Mouse (Mus musculus): Measurements from ENCODE around the gene Nfe2l1. TPM values are rescaled to one million over a fixed set of nuclear protein-coding genes. Genes with fewer than 3 reads are reported as not detected.
"Not testable (repeated sequence)": the region's sequence is repeated elsewhere in the genome, so short reads cannot be mapped to it uniquely, and the experiment has no call there.

Nfe2l1 gene
- polyA plus RNA-seq, 1 experiment = 102 TPM

DNA sequence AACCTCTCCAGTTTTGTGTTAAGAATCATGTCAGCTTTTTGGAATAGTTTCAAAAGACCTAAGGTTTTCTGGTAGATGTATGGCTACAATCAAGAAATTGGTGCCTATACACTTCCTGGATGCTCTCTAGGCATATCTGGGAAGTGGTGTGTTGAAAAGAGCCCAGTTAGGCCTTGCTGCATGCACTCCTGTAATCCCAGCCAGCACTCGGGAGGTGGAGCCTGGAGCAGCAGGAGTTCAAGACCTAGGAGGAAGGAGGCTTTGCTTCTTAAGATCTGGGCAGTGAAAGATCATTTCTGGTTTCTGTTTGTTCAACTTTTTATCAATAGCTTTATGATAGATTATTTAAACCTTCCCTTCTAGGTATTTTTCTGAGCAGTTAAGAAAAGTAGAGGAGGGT lies 39.1 kb downstream of the Nfe2l1 start:
- no peak for DNase-seq (ENCODE audit: low read depth)
- TF ChIP-seq POLR2A (IDR thresholded peaks at IDR 0.05; ENCODE audit: borderline replicate concordance, extremely low read depth, insufficient read depth, insufficient read length, poor library complexity, severe bottlenecking) (no peak), CTCF (IDR thresholded peaks at IDR 0.05; ENCODE audit: borderline replicate concordance, extremely low read depth, insufficient read depth, insufficient read length) (no peak)

GRCm38 (mm10) chr11:96789990-96790389 lies 39.8 kb downstream of the Nfe2l1 start:
- DNase-seq (ENCODE audit: low read depth) = no peak

DNA sequence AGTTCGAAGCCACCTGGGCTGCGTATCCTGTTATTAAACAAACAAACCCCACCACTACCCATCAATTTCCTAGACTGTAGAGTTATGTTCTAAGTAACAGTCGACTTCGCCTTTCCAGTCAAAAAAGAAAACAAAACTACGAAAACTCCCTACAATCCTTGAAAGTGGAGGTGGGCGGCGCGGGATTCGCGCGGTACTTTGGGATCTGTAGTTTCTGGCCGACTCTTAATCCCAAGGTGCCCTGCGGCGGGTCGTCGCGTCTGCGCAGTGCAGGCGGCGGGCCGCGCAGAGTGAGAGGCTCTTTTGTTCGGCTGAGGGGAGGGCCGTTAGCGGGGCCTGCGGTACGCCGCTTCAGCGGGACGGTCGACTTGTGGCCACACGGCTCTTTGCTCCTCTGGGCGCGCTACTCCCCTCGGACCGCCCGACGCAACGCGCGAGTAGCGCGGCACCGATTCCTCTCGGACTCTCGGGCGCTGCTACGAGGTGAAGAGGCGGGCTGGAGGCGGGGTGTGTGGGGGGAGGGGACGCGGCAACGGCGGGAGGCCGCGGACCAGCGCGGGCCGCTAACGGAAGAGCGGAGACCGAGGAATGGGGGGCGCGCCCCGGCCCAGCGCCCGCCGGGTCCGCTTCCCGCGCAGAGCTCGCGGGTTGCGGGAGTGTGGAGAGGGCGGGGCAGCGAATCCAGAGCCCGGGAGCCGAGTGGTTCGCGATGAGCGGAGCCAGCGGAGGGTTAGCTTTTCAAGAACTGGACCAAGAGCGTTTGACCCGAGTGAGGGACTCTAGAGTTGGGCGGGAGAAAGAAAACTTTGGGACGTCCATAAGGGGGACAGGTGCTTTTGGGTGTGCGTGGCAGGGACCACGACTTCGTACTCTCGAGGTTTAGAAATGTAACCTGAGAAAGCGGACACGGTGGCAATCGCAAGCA lies 40.6 kb downstream of the Nfe2l1 start, which contains the start of gene Cbx1:
TSS of gene Cbx1 (plus strand) at position 257 of the 925 bp plus-strand sequence.
- TF ChIP-seq CTCF (IDR thresholded peaks at IDR 0.05; ENCODE audit: borderline replicate concordance, extremely low read depth, insufficient read depth, insufficient read length) (no peak), POLR2A (IDR thresholded peaks at IDR 0.05; ENCODE audit: borderline replicate concordance, extremely low read depth, insufficient read depth, insufficient read length, poor library complexity, severe bottlenecking) (peak; percentile 96)
- DNase-seq (ENCODE audit: low read depth) = peak; percentile 97

More at GRCm38 (mm10) chr11:96789990-96790389, 39.8 kb downstream of the Nfe2l1 start:
- no peak for TF ChIP-seq POLR2A (IDR thresholded peaks at IDR 0.05; ENCODE audit: borderline replicate concordance, extremely low read depth, insufficient read depth, insufficient read length, poor library complexity, severe bottlenecking)
- TF ChIP-seq CTCF (IDR thresholded peaks at IDR 0.05; ENCODE audit: borderline replicate concordance, extremely low read depth, insufficient read depth, insufficient read length) = no peak; the same call in 1 of the 2 replicates

GRCm38 (mm10) chr11:96786731-96787450 lies 42.9 kb downstream of the Nfe2l1 start:
- no peak for TF ChIP-seq POLR2A (IDR thresholded peaks at IDR 0.05; ENCODE audit: borderline replicate concordance, extremely low read depth, insufficient read depth, insufficient read length, poor library complexity, severe bottlenecking)
- TF ChIP-seq CTCF (IDR thresholded peaks at IDR 0.05; ENCODE audit: borderline replicate concordance, extremely low read depth, insufficient read depth, insufficient read length) = no peak
- DNase-seq (ENCODE audit: low read depth) = no peak

GRCm38 (mm10) chr11:96784847-96785246 lies 44.9 kb downstream of the Nfe2l1 start:
- peak; percentile 71 for DNase-seq (ENCODE audit: low read depth)
- peak; percentile 76 for TF ChIP-seq CTCF (IDR thresholded peaks at IDR 0.05; ENCODE audit: borderline replicate concordance, extremely low read depth, insufficient read depth, insufficient read length)

GRCm38 (mm10) chr11:96781425-96781824 lies 48.3 kb downstream of the Nfe2l1 start:
- DNase-seq (ENCODE audit: low read depth) = no peak
- TF ChIP-seq CTCF (IDR thresholded peaks at IDR 0.05; ENCODE audit: borderline replicate concordance, extremely low read depth, insufficient read depth, insufficient read length) (peak; percentile 20; the same call in 1 of the 2 replicates), POLR2A (IDR thresholded peaks at IDR 0.05; ENCODE audit: borderline replicate concordance, extremely low read depth, insufficient read depth, insufficient read length, poor library complexity, severe bottlenecking) (no peak)

DNA sequence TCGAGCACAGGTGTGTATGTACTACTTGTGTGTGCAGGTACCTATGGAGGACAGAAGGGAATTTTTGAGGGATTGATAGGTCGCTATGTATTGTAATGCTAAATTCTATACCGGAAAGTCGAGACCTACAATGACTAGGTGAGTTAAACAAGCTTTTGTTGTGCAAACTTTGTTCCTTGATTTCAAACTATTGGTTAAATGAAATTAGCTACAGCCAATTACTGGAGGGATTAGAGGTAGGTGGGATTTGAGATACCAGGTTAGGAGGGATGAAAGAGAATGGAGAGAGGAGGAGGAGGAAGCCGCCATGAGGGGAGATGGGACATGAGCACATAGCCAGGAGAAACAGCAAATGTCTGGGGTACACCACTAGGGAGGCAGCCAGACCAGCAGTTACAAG lies 49.5 kb downstream of the Nfe2l1 start:
- no peak for DNase-seq (ENCODE audit: low read depth)
- TF ChIP-seq CTCF (IDR thresholded peaks at IDR 0.05; ENCODE audit: borderline replicate concordance, extremely low read depth, insufficient read depth, insufficient read length) (no peak), POLR2A (IDR thresholded peaks at IDR 0.05; ENCODE audit: borderline replicate concordance, extremely low read depth, insufficient read depth, insufficient read length, poor library complexity, severe bottlenecking) (no peak)

GRCm38 (mm10) chr11:96778061-96778627 lies 51.6 kb downstream of the Nfe2l1 start:
- not testable (repeated sequence) for DNase-seq (ENCODE audit: low read depth)

DNA sequence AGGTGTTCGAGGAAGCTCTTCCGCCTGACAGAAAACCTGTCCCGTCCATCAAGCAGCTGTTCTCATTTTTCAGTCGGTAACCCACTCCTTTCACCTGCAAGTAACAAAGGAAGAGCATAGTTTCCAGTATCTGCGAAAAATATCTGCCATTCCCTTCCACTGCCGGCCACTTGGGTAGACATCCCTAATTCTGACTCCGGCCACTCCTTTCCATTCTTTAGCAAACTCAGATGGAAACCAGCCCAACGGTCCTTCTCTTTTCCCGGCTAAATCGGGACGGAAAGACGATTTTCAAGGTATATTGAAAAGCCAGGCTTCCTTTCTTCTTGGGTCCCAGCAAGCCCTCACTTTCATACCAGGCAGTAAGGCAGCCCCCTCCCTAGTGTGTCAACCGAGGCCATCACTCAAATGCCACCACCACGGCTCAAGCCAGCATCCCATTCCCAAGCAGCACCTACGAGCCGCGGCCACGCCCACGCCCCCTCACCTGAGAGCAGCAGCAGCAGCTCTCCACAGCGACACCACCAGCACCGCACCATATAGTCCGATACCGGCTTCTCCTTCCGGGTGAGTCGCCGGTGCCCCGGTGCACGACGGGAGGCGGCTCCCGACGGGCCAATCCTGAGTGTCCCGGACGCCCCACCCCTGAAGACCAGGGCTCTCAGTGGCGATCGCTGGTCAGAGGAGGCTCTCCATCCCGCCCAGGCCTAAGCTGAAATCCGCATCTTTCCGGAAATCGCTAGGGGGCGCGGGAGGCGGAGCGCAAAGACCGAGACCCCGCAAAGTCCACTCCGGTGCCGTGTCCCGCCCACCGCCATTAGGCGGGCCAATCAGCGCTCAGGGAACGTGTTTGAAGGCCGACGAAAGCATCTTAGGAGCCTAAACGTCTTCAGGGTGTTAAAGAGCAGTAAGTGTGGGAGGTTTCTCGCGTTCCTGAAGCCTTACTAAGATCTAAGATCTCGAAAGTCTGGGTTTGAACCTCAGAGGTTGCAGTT lies 52.5 kb downstream of the Nfe2l1 start, which contains the start of gene Snx11:
TSS of gene Snx11 (minus strand) at position 592 of the 995 bp plus-strand sequence.
- TF ChIP-seq POLR2A (IDR thresholded peaks at IDR 0.05; ENCODE audit: borderline replicate concordance, extremely low read depth, insufficient read depth, insufficient read length, poor library complexity, severe bottlenecking) = peak; percentile 65; the same call in 1 of the 2 replicates
- peak; percentile 68 for TF ChIP-seq CTCF (IDR thresholded peaks at IDR 0.05; ENCODE audit: borderline replicate concordance, extremely low read depth, insufficient read depth, insufficient read length)
- DNase-seq (ENCODE audit: low read depth) = peak; percentile 99

- TF ChIP-seq POLR2A (IDR thresholded peaks at IDR 0.05; ENCODE audit: borderline replicate concordance, extremely low read depth, insufficient read depth, insufficient read length, poor library complexity, severe bottlenecking) (no peak), CTCF (IDR thresholded peaks at IDR 0.05; ENCODE audit: borderline replicate concordance, extremely low read depth, insufficient read depth, insufficient read length) (no peak)
- no peak for DNase-seq (ENCODE audit: low read depth)
Observed at GRCm38 (mm10) chr11:96776068-96776467, 53.7 kb downstream of the Nfe2l1 start.
